Mouse (Mus musculus): ENCODE data around the gene Tmtc3. TPM values are rescaled to one million over a fixed set of nuclear protein-coding genes. Genes with fewer than 3 reads are reported as not detected.
"Not testable (repeated sequence)": the region's sequence is repeated elsewhere in the genome, so short reads cannot be mapped to it uniquely, and the experiment has no call there.

Gene Tmtc3
- polyA plus RNA-seq (2012; ENCODE audit: insufficient read depth, insufficient read length, missing spikeins) = 7.9 and 8.3 TPM in 2 replicates

DNA sequence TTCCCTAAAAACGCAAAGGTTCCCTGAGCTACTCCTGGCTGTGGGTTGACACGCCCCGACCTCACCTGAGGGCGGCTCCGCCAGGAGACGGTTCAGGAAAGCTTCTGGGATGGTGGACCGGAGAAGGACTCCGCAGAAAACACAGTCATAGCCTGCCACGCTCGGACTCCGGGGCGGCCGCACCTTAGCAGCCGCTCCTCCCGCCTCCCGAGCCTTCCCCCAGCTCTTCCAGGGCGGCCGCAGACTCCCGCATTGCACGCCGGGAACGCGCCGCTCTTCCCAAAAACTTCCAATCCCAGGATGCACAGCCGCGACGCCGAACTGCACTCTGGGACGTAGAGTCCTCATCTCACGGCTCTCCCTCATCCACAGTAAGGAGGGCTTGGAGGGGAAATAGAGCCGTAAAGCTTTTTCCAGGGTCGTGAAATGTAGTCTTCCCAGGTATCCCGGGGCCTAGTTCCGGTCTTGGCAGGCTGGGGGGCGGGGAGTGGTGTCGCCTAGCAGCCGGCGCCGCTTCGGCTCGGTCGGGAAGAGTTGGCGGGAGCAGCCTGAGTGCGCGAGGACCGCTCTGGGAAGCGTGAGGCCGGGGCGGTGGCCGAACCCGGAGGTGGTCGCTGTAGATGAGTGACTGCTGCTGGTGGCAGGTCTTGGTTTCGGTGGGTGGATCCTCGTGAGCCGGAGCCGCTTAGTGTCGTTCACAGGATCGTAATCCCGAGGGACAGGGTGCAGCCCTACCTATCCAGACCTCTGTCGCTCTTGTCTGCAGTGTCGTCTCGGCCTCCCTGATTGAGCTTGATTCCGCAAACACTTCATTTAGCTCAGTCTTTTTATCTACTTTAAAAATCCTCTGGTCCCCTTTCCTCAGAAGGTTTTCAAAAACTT is at the start of gene Tmtc3, which contains the start of gene Cep290:
Gene Tmtc3, minus strand, starts transcription at position 254 of the 882 bp plus-strand sequence.
Gene Cep290, plus strand, starts transcription at position 462 of the 882 bp plus-strand sequence.
- Histone ChIP-seq H3K4me1 (ENCODE audit: control insufficient read depth, insufficient read depth, insufficient read length, low read length) (no peaks in the 10 kb centered on the region), H3K27ac (replicated peaks; ENCODE audit: low read depth, low read length) (no peak within 1 kb of the TSS)

GRCm38 (mm10) chr10:100524499-100525390 is 37.6 kb upstream of the Tmtc3 start:
- Histone ChIP-seq H3K4me3 (ENCODE audit: insufficient read depth, low read depth, low read length) (no peak overlapping the region), H3K4me1 (ENCODE audit: control insufficient read depth, insufficient read depth, insufficient read length, low read length) (no peaks in the 10 kb centered on the region), H3K27ac (replicated peaks; ENCODE audit: low read depth, low read length) (no peak overlapping the region)

More for the DNA sequence above, at the start of gene Tmtc3, which contains the start of gene Cep290:
- peak within 1 kb of the TSS; percentile 82 for H3K4me3 ChIP-seq (ENCODE audit: insufficient read depth, low read depth, low read length)

- Histone ChIP-seq H3K27ac (replicated peaks; ENCODE audit: low read depth, low read length) (no peak overlapping the region), H3K4me1 (ENCODE audit: control insufficient read depth, insufficient read depth, insufficient read length, low read length) (no peaks in the 10 kb centered on the region), H3K4me3 (ENCODE audit: insufficient read depth, low read depth, low read length) (no peak overlapping the region)
Measured at GRCm38 (mm10) chr10:100522330-100522729, 35.2 kb upstream of the Tmtc3 start.

- H3K4me3 ChIP-seq (ENCODE audit: insufficient read depth, low read depth, low read length) = no peak overlapping the region
- no peaks in the 10 kb centered on the region for H3K4me1 ChIP-seq (ENCODE audit: control insufficient read depth, insufficient read depth, insufficient read length, low read length)
- no peak overlapping the region for H3K27ac ChIP-seq (replicated peaks; ENCODE audit: low read depth, low read length)
Measured at GRCm38 (mm10) chr10:100521617-100522016, 34.5 kb upstream of the Tmtc3 start.

- H3K27ac ChIP-seq (replicated peaks; ENCODE audit: low read depth, low read length) = no peak overlapping the region
- H3K4me1 ChIP-seq (ENCODE audit: control insufficient read depth, insufficient read depth, insufficient read length, low read length) = no peaks in the 10 kb centered on the region
Measured at GRCm38 (mm10) chr10:100508170-100508569, 21.0 kb upstream of the Tmtc3 start.

GRCm38 (mm10) chr10:100498309-100498708 is 11.2 kb upstream of the Tmtc3 start:
- Histone ChIP-seq H3K27ac (replicated peaks; ENCODE audit: low read depth, low read length) (no peak overlapping the region), H3K4me3 (ENCODE audit: insufficient read depth, low read depth, low read length) (no peak overlapping the region), H3K4me1 (ENCODE audit: control insufficient read depth, insufficient read depth, insufficient read length, low read length) (no peaks in the 10 kb centered on the region)

More at GRCm38 (mm10) chr10:100508170-100508569, 21.0 kb upstream of the Tmtc3 start:
- H3K4me3 ChIP-seq (ENCODE audit: insufficient read depth, low read depth, low read length) = no peak overlapping the region

GRCm38 (mm10) chr10:100491916-100492315 is 4.8 kb upstream of the Tmtc3 start:
- no peaks in the 10 kb centered on the region for H3K4me1 ChIP-seq (ENCODE audit: control insufficient read depth, insufficient read depth, insufficient read length, low read length)
- no peak overlapping the region for H3K4me3 ChIP-seq (ENCODE audit: insufficient read depth, low read depth, low read length)
- H3K27ac ChIP-seq (replicated peaks; ENCODE audit: low read depth, low read length) = no peak overlapping the region

GRCm38 (mm10) chr10:100486701-100487096 is 451 bp downstream of the Tmtc3 start:
- H3K27ac ChIP-seq (replicated peaks; ENCODE audit: low read depth, low read length) = no peak overlapping the region
- peak overlapping the region; percentile 82 for H3K4me3 ChIP-seq (ENCODE audit: insufficient read depth, low read depth, low read length)
- no peaks in the 10 kb centered on the region for H3K4me1 ChIP-seq (ENCODE audit: control insufficient read depth, insufficient read depth, insufficient read length, low read length)

DNA sequence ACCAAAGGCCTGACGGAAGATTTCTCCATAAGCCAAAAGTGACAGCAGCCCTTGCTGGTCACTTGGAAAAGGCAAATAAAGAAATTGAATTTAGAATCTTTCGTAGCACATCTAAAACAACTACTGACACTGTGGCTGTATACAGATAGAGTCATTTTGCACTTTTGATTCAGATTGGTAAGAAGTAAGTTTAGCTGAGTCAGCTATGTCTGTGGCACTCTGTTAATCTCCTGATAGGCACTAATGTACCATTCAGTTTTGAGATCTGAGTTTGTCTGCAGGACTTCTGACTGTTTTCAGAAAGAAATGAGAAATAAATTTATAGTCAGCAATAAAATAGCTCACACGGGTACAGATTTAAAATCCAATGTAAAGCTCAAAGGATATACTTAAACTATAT is 7.6 kb downstream of the Tmtc3 start:
- H3K4me3 ChIP-seq (ENCODE audit: insufficient read depth, low read depth, low read length) = no peak overlapping the region
- no peaks in the 10 kb centered on the region for H3K4me1 ChIP-seq (ENCODE audit: control insufficient read depth, insufficient read depth, insufficient read length, low read length)
- H3K27ac ChIP-seq (replicated peaks; ENCODE audit: low read depth, low read length) = no peak overlapping the region

DNA sequence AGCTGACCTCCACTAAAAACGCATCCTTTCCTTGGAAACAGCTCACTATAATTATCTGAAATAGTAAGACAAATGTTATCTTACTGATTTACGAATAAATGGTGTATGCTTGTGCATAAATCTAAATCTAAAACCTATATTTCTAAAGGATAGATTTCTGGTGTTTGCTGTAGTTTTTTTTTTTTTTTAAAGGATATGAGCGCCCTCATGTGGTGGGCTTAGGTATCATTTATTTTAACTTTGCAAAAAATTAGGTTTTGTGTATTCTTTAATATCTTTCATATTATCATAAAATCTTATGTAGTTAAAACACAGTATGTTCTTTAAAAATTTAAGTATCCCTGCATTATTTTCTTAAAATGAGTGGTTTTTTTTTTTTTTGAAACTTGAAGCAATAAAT is 12.1 kb downstream of the Tmtc3 start:
- no peak overlapping the region for H3K27ac ChIP-seq (replicated peaks; ENCODE audit: low read depth, low read length)
- no peak overlapping the region for H3K4me3 ChIP-seq (ENCODE audit: insufficient read depth, low read depth, low read length)
- no peaks in the 10 kb centered on the region for H3K4me1 ChIP-seq (ENCODE audit: control insufficient read depth, insufficient read depth, insufficient read length, low read length)

DNA sequence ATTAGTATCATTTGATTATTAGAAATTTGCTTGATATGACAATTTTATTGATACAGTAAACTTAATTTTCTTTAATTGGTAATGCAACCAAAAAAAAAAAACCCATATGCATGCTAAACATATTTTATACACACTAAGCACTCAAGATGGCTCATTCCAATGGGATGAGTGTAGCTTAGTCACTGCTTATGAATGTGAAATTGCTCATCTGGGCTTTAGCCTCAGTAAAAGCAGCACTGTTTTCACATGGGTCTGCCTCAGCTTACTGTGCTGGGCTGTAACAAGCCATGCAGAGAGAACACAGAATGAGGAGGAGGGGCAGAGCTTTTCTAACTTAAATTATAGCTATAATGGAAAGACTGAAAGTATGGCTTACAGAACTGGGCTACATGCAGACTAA is 26.6 kb downstream of the Tmtc3 start:
- no peak overlapping the region for H3K27ac ChIP-seq (replicated peaks; ENCODE audit: low read depth, low read length)
- no peaks in the 10 kb centered on the region for H3K4me1 ChIP-seq (ENCODE audit: control insufficient read depth, insufficient read depth, insufficient read length, low read length)
- H3K4me3 ChIP-seq (ENCODE audit: insufficient read depth, low read depth, low read length) = no peak overlapping the region

GRCm38 (mm10) chr10:100449394-100449793 is 37.8 kb downstream of the Tmtc3 start:
- H3K27ac ChIP-seq (replicated peaks; ENCODE audit: low read depth, low read length) = no peak overlapping the region
- no peaks in the 10 kb centered on the region for H3K4me1 ChIP-seq (ENCODE audit: control insufficient read depth, insufficient read depth, insufficient read length, low read length)
- no peak overlapping the region for H3K4me3 ChIP-seq (ENCODE audit: insufficient read depth, low read depth, low read length)

- Histone ChIP-seq H3K4me3 (ENCODE audit: insufficient read depth, low read depth, low read length) (no peak overlapping the region), H3K27ac (replicated peaks; ENCODE audit: low read depth, low read length) (no peak overlapping the region), H3K4me1 (ENCODE audit: control insufficient read depth, insufficient read depth, insufficient read length, low read length) (no peaks in the 10 kb centered on the region)
Measured at GRCm38 (mm10) chr10:100427592-100427991, 59.6 kb downstream of the Tmtc3 start.

DNA sequence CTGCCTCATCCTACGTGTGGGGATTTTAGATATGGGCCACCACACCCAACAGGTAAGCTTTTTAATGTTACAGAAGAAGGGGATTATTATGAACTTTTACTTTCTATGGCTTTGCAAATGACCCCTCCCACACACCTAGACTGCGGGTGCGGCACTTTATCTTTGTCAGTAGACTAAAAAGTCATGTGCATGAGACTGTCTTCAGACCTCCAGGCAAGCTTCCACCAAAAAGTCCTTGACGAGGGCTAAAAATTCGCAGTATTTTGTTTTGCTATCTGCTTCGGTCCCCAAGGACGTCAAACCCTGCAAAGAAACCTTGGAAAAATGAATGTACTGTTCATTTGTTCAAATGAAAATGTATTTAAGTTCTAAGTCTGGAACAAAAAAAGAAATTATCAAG is 71.6 kb downstream of the Tmtc3 start:
- no peak overlapping the region for H3K4me3 ChIP-seq (ENCODE audit: insufficient read depth, low read depth, low read length)
- H3K4me1 ChIP-seq (ENCODE audit: control insufficient read depth, insufficient read depth, insufficient read length, low read length) = no peaks in the 10 kb centered on the region
- H3K27ac ChIP-seq (replicated peaks; ENCODE audit: low read depth, low read length) = no peak overlapping the region

- not testable (repeated sequence) for H3K4me1 ChIP-seq (ENCODE audit: control insufficient read depth, insufficient read depth, insufficient read length, low read length); H3K27ac ChIP-seq (replicated peaks; ENCODE audit: low read depth, low read length); H3K4me3 ChIP-seq (ENCODE audit: insufficient read depth, low read depth, low read length)
Measured at GRCm38 (mm10) chr10:100402301-100402700, 84.8 kb downstream of the Tmtc3 start.

All from brown adipose tissue, adult 24 weeks (tissue).